Mouse (Mus musculus) limb, embryonic 12.5 days (tissue): Measurements from ENCODE around the gene Tmem108. TPM values are rescaled to one million over a fixed set of nuclear protein-coding genes. Genes with fewer than 3 reads are reported as not detected.
A peak's percentile ranks its signal among the peaks of the same experiment; 100 is the strongest.

Experiments used
- ATAC-seq: fragments of 200-750 bp; cut with Nextera tagmentation; 2 replicates; pipeline ENCODE4 v1.8.0; 2017; ENCODE audit warnings: low read depth, moderate TSS enrichment; ENCODE audit not compliant: insufficient number of reproducible peaks, insufficient read depth, low FRiP score, low TSS enrichment
- H3K27ac ChIP-seq: fragments of 300-500 bp; sonication (generic); 2 replicates; pipeline ENCODE4 v1.5.1; 2016; ENCODE audit warnings: mild to moderate bottlenecking, moderate library complexity
- H3K27me3 ChIP-seq: fragments of 300-500 bp; sonication (generic); 2 replicates; pipeline ENCODE4 v1.6.1; 2016; ENCODE audit warnings: mild to moderate bottlenecking, moderate library complexity
- H3K36me3 ChIP-seq: fragments of 300-500 bp; sonication (generic); 2 replicates; pipeline ENCODE4 v1.6.1; 2016; ENCODE audit warnings: mild to moderate bottlenecking, moderate library complexity
- H3K4me1 ChIP-seq: fragments of 300-500 bp; sonication (generic); replicated peaks from 2 replicates; pipeline ENCODE4 v1.6.1; 2016
- H3K4me2 ChIP-seq: fragments of 300-500 bp; sonication (generic); 2 replicates; pipeline ENCODE4 v1.6.1; 2016; ENCODE audit warnings: mild to moderate bottlenecking, moderate library complexity
- H3K4me3 ChIP-seq: fragments of 300-500 bp; sonication (generic); replicated peaks from 2 replicates; pipeline ENCODE4 v1.5.1; 2016; ENCODE audit warnings: mild to moderate bottlenecking
- H3K9ac ChIP-seq: fragments of 300-500 bp; sonication (generic); replicated peaks from 2 replicates; pipeline ENCODE4 v1.6.1; 2016; ENCODE audit warnings: mild to moderate bottlenecking, moderate library complexity
- H3K9me3 ChIP-seq: fragments of 300-500 bp; sonication (generic); 2 replicates; pipeline ENCODE4 v1.6.1; 2016; ENCODE audit warnings: mild to moderate bottlenecking, moderate library complexity
- WGBS: fragments of 180-500 bp; shearing (Covaris S2); methylation state at CpG from one replicate; pipeline ENCODE4 v1.1.7; 2016; 5-methylcytosine and 5-hydroxymethylcytosine counted together
- polyA plus RNA-seq: library from polyadenylated mRNA; unstranded; fragments of >200 nt; fragmentation: Nextera tagmentation; extraction: Ambion mirVana; gene quantifications from 2 replicates; pipeline ENCODE4 v1.2.1, GENCODE M21; 2016

Tmem108 gene
- polyA plus RNA-seq, 1 experiment from 2014 or later: 13.4 TPM

DNA sequence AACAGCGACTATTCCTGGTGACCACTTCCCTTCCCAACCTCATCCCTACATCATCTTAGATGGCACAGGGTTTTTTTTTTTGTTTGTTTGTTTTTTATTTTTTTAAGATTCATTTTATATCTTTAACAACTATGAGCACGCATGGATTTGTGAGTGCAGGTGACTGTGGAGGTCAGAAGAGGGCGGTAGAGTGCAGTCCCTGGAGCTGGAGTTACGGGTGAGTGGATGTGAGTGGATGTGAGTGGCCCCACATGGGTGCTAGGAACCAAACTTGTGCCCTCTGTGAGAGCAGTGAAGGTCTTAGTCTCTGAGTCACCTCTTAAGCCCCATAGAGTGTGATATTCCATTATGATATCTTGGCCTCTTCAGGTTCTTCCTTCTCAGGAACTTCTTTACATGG, 55.9 kb downstream of the Tmem108 start:
- 93% methylated on average over 4 of the region's 4 CpGs for WGBS
- Histone ChIP-seq H3K27ac (no peak overlapping the region), H3K27me3 (no peaks in the 10 kb centered on the region), H3K36me3 (no peaks in the 10 kb centered on the region), H3K4me2 (no peak overlapping the region), H3K4me3 (no peak overlapping the region), H3K9me3 (no peaks in the 10 kb centered on the region), H3K4me1 (peaks cover 18% of the 10 kb centered on the region; the same call in 1 of the 2 replicates), H3K9ac (no peak overlapping the region)
- ATAC-seq: no peak

DNA sequence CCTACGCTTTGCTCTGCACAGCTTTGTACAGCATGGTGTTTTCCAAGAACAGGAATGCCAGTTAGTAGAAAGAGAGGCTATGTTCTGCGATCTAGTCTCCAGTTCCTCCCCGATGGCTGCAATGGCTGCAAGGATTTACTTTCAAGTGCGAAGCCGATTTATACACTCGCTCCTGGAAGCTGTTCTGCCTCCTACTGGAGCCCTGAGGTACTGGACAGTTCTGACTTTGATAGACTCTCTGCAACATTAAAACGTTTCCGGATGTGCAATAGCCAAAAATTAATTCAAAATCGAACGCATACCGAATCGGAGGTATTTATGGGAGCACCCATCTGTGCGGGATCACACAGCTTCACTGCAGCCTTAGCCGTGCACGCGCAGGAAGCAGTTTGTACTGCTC, 58.6 kb downstream of the Tmem108 start:
- WGBS: 87% methylated on average over 16 of the region's 16 CpGs
- H3K4me2 ChIP-seq: no peak overlapping the region
- no peaks in the 10 kb centered on the region for H3K27me3 ChIP-seq
- H3K4me3 ChIP-seq: no peak overlapping the region
- no peak overlapping the region for H3K27ac ChIP-seq
- H3K9ac ChIP-seq: no peak overlapping the region
- no peaks in the 10 kb centered on the region for H3K9me3 ChIP-seq
- H3K36me3 ChIP-seq: no peaks in the 10 kb centered on the region
- ATAC-seq: no peak
- H3K4me1 ChIP-seq: peaks cover 2% of the 10 kb centered on the region; the same call in 1 of the 2 replicates

DNA sequence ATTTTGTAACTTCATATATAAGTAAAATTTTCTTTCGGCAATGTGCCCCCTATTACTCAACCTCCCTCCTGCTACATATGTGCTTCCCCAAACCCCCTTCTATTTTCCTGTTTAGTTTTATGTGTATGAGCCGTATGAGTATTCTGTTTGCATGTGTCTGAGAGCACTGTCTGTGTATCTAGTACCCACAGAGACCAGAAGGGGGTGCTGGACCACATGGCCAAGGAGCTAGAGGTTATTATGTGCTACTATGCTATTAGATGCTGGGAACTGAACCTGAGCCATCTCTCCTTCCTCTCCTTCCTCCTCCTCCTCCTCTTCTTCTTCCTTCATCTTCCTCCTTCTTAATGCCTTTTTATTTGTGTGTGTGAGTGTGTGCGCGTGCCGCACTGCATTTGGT, 59.2 kb downstream of the Tmem108 start:
- no peak for ATAC-seq
- Histone ChIP-seq H3K4me3 (no peak overlapping the region), H3K9me3 (no peaks in the 10 kb centered on the region), H3K4me2 (no peak overlapping the region), H3K9ac (no peak overlapping the region), H3K4me1 (no peaks in the 10 kb centered on the region), H3K27me3 (no peaks in the 10 kb centered on the region), H3K27ac (no peak overlapping the region), H3K36me3 (no peaks in the 10 kb centered on the region)
- 83% methylated on average over 5 of the region's 5 CpGs for WGBS

DNA sequence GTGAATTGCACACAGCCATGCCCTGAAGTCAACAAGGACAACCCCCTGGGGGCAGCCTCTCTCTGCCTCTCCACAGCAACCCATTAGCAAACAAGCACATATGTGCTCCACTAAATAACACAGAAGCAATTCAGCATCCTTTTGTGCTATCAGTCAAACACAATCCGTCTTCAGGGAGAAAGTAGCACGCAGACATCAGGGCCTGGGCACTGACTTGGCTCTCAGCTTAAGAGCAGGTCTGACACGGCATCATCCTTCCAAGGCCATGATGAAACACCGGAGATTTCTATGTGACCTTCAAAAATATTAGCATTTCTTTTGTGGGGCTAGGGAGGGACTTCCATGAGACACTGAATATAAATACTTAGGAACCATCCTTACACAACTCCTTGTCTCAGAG, 60.2 kb downstream of the Tmem108 start:
- WGBS: 88% methylated on average over 4 of the region's 4 CpGs
- Histone ChIP-seq H3K27me3 (no peaks in the 10 kb centered on the region), H3K9me3 (no peaks in the 10 kb centered on the region), H3K36me3 (no peaks in the 10 kb centered on the region), H3K4me2 (no peak overlapping the region), H3K4me1 (no peaks in the 10 kb centered on the region), H3K27ac (no peak overlapping the region), H3K9ac (no peak overlapping the region), H3K4me3 (no peak overlapping the region)
- no peak for ATAC-seq

DNA sequence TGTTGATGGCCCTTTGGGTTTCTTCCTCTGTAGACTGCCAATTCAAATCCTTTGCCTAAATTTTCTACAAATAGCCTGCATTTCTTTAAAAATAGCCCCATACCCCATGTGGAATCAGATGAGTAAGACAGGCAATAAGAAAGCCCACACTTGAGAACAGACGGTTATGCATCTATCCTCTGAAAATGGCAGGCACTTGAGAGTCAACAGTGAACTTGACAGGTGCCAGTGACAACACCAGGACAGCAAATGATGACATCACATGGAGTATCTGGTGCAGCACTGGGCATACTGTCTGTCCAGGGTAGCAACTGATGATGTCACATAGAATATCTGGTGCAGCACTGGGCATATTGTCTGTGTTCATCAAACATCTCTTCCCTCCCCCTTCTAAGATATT, 61.4 kb downstream of the Tmem108 start:
- H3K27ac ChIP-seq: no peak overlapping the region
- no peak for ATAC-seq

DNA sequence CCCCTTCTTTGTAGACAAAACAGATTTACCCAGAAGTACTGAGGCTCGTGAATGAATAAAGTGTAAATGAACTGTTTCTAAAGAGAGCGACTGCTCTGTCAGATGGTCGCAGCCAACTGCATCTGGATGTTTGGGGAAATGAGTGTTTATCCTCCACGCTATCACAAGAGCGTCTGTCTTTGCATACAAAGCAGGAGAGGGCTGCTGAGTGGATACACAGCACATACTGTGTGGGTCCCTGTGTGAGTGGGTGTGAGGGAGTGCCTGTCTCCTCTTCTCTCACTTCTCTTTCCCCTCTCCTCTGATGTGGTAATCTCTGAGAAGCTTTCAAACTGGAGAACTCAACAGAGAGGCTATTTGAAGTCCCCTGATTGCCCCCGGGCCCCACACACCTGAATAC, 64.7 kb downstream of the Tmem108 start:
- H3K27ac ChIP-seq: no peak overlapping the region
- no peak for ATAC-seq
- no peaks in the 10 kb centered on the region for H3K36me3 ChIP-seq
- H3K4me2 ChIP-seq: no peak overlapping the region
- no peak overlapping the region for H3K4me3 ChIP-seq
- H3K9me3 ChIP-seq: peaks cover 8% of the 10 kb centered on the region; the same call in 1 of the 2 replicates
- no peak overlapping the region for H3K9ac ChIP-seq
- H3K27me3 ChIP-seq: no peaks in the 10 kb centered on the region
- peaks cover 9% of the 10 kb centered on the region for H3K4me1 ChIP-seq
- WGBS: 79% methylated on average over 6 of the region's 6 CpGs

More for the DNA sequence above, 61.4 kb downstream of the Tmem108 start:
- WGBS: 94% methylated on average over 1 of the region's 1 CpGs
- no peaks in the 10 kb centered on the region for H3K4me1 ChIP-seq
- no peak overlapping the region for H3K9ac ChIP-seq
- no peak overlapping the region for H3K4me2 ChIP-seq
- H3K4me3 ChIP-seq: no peak overlapping the region
- H3K9me3 ChIP-seq: peaks cover 5% of the 10 kb centered on the region; the same call in 1 of the 2 replicates
- no peaks in the 10 kb centered on the region for H3K36me3 ChIP-seq
- H3K27me3 ChIP-seq: no peaks in the 10 kb centered on the region

DNA sequence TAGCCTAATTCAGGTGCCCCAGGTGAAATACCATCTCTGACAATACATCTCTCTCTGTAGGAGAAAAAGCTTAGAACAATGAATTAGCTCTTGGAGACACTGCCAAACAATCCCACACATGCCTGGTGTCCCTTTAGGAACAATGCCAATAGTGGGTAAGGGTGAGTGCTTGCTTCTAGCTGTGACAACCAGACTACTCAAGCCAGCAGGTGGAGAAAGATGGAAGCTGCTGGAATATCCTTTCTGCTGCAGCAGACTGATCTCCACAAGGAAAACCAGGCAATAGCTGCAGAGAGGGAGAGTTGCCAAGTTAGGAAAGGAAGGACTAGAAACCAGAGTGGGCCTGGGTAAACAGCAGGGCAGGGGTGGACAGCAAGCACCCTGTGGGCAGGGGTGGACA, 67.8 kb downstream of the Tmem108 start:
- Histone ChIP-seq H3K9ac (no peak overlapping the region), H3K4me3 (no peak overlapping the region), H3K4me1 (peaks cover 9% of the 10 kb centered on the region), H3K9me3 (peaks cover 8% of the 10 kb centered on the region; the same call in 1 of the 2 replicates), H3K4me2 (no peak overlapping the region), H3K36me3 (no peaks in the 10 kb centered on the region), H3K27ac (no peak overlapping the region), H3K27me3 (no peaks in the 10 kb centered on the region)
- ATAC-seq: no peak

DNA sequence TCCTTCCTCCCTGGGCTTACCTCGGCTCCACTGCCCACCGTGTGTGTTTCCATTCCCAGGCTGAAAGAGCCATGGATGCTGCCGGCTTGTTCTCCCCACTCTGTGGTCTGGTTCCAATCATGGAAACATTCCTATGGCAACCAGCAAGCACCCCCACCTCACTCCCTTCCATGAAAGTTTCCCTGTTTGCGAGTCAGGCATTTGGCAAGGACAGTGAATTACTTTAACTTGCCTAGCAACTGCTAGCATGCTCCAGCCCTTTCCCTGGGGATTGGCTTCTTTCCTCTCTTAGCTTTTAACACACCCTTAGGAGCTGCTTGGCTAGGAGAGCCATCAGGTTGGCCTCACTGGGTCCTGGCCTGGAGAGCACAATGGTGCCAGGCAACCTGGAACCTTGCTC, 68.9 kb downstream of the Tmem108 start:
- no peak overlapping the region for H3K4me2 ChIP-seq
- H3K36me3 ChIP-seq: no peaks in the 10 kb centered on the region
- H3K9me3 ChIP-seq: peaks cover 8% of the 10 kb centered on the region; the same call in 1 of the 2 replicates
- WGBS: 23% methylated on average over 4 of the region's 4 CpGs
- no peak overlapping the region for H3K4me3 ChIP-seq
- peaks cover 9% of the 10 kb centered on the region for H3K4me1 ChIP-seq
- H3K27me3 ChIP-seq: no peaks in the 10 kb centered on the region
- no peak overlapping the region for H3K9ac ChIP-seq
- H3K27ac ChIP-seq: peak overlapping the region; percentile 67
- ATAC-seq: peak; percentile 37; the same call in 1 of the 2 replicates

DNA sequence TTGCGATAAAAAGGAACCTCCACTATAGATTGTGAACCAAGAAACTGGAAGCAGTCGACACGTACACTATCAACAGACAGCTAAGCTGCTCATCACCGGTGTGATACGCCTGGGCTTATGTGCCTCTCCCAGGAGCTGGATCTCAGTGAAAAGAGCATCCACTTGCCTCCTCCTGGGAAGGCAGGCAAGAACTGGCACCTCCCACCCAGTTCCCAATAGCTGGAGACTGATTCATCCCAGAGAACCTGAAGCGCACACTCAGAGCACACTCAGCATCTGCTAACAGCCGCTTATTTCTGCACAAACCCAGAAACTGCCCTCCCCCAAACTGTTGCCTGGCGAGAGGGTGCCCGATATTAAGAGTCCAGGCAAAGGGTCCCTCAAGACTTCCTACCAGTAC, 69.8 kb downstream of the Tmem108 start:
- H3K36me3 ChIP-seq: no peaks in the 10 kb centered on the region
- H3K4me3 ChIP-seq: no peak overlapping the region
- no peak overlapping the region for H3K4me2 ChIP-seq
- H3K27ac ChIP-seq: no peak overlapping the region
- no peak overlapping the region for H3K9ac ChIP-seq
- no peaks in the 10 kb centered on the region for H3K27me3 ChIP-seq
- H3K4me1 ChIP-seq: peaks cover 9% of the 10 kb centered on the region
- peaks cover 8% of the 10 kb centered on the region; the same call in 1 of the 2 replicates for H3K9me3 ChIP-seq
- WGBS: 95% methylated on average over 9 of the region's 9 CpGs
- ATAC-seq: no peak

DNA sequence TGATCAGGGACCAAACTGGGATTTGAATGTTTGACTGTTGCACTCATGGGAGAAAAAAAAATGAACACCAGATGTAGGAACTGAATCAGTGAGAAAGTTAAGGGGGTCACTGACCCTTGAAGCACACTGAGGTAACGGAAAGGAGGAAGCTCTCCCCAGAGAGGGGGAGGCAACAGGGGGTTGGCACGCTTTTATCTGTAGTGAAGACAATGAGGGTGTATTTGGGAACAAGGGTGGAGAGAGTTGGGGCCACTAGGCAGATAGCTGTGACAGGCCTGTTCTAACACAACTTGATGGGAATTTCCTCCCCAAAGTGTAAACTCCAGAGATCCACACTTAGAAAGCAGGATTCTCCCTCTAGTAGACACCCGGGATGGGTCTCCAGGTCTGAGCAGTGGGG, 71.2 kb downstream of the Tmem108 start:
- no peak overlapping the region for H3K4me2 ChIP-seq
- H3K4me1 ChIP-seq: peaks cover 9% of the 10 kb centered on the region
- no peak overlapping the region for H3K27ac ChIP-seq
- whole genome bisulfite sequencing: 53% methylated on average over 3 of the region's 3 CpGs
- no peaks in the 10 kb centered on the region for H3K27me3 ChIP-seq
- no peak for ATAC-seq
- H3K36me3 ChIP-seq: no peaks in the 10 kb centered on the region
- H3K9me3 ChIP-seq: peaks cover 4% of the 10 kb centered on the region; the same call in 1 of the 2 replicates
- H3K9ac ChIP-seq: no peak overlapping the region
- H3K4me3 ChIP-seq: no peak overlapping the region

DNA sequence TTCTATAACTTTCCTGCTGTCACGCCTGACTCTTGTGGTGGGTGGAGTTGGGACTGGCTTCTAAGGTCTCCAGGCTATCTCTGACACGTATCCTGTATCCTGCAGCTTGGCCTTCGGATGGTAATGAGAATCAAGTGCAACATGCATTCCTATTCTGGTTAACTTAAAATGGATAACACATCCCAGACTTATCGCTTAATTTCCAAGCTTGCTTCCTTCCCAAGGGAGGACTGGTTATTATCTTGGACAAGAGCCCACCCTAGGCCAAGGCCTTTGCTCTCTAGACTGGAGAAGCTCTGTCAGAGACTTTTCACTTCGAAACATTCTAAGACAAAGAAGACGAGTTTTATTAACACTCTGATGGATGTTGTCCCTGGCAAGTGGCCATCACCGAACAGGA, 71.9 kb downstream of the Tmem108 start:
- Histone ChIP-seq H3K4me2 (no peak overlapping the region), H3K27me3 (no peaks in the 10 kb centered on the region), H3K36me3 (no peaks in the 10 kb centered on the region), H3K4me1 (peaks cover 9% of the 10 kb centered on the region), H3K9ac (no peak overlapping the region), H3K9me3 (no peaks in the 10 kb centered on the region), H3K27ac (no peak overlapping the region), H3K4me3 (no peak overlapping the region)
- no peak for ATAC-seq
- 82% methylated on average over 7 of the region's 7 CpGs for WGBS

DNA sequence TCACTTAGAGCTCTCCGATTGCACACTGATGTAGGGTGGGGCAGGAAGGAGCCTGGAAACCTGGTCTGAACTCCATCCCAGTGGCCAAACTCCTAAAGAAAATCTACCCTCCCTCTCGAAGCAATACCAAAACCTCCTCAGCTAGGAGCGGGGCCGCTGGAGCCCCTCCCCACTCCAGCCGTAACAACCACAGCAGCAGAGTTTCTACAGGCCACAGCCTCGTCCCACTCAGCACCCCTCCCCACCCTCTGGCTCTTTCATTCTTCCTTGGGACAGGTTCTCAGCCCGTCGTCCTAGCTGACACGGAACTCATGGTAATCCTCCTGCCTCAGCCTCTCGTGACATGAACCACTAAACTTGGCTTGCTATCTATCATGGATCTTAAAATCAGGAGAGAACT, 72.6 kb downstream of the Tmem108 start:
- no peak for ATAC-seq
- H3K27ac ChIP-seq: no peak overlapping the region
- H3K9ac ChIP-seq: no peak overlapping the region
- no peaks in the 10 kb centered on the region for H3K9me3 ChIP-seq
- H3K4me1 ChIP-seq: peaks cover 9% of the 10 kb centered on the region
- no peaks in the 10 kb centered on the region for H3K27me3 ChIP-seq
- H3K4me2 ChIP-seq: no peak overlapping the region
- no peak overlapping the region for H3K4me3 ChIP-seq
- no peaks in the 10 kb centered on the region for H3K36me3 ChIP-seq
- 81% methylated on average over 10 of the region's 10 CpGs for WGBS
